Mouse (Mus musculus): ENCODE data around the gene BC049715. TPM values are rescaled to one million over a fixed set of nuclear protein-coding genes. Genes with fewer than 3 reads are reported as not detected.
"Not testable (repeated sequence)": the region's sequence is repeated elsewhere in the genome, so short reads cannot be mapped to it uniquely, and the experiment has no call there.

The BC049715 gene
- total RNA-seq, 4 experiments from 2014 or later, result 2.3 to 4.3 (median 3.3) TPM

DNA sequence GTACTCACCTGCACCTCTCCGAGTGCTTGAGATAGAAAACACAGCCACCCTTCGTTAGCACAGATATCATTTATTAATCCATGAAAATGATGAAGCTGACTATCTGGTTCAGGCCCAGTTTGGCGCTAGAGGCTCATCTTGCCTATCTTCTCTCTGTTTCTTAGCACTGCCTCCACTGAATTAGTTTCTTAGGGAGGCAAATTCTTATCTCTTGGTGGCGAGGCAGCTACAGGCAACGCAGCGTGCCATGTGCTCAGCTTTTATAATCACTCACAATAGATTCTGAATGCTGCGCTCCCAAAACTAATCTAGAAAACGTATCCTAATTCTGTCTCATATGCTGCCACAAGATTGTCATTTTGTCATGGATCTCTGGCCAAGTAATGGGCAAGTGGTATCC lies 21.0 kb downstream of the BC049715 start:
- DNase-seq (ENCODE audit: low spot score in 2 of 2), result no peak

DNA sequence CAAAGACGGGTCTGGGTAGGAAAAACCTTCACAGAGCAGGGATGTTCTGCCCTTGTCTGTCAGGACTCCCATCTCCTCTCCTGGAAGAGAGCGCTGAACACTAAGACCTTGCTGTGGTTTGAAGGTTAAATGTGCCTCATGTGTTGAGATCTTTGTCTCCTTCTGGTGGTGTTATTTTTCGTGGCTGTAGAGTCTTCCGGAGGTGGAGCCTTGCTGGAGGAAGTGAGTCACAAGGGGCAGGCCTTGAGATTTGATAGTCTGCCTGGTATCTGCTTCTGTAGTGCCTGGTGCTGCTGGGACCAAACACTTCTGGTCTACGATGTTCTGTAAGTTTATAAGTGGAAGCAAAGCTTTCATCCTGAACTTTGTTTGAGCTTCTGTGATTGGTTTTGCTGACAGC lies 21.5 kb downstream of the BC049715 start:
- no peak for DNase-seq (ENCODE audit: low spot score in 2 of 2)

DNA sequence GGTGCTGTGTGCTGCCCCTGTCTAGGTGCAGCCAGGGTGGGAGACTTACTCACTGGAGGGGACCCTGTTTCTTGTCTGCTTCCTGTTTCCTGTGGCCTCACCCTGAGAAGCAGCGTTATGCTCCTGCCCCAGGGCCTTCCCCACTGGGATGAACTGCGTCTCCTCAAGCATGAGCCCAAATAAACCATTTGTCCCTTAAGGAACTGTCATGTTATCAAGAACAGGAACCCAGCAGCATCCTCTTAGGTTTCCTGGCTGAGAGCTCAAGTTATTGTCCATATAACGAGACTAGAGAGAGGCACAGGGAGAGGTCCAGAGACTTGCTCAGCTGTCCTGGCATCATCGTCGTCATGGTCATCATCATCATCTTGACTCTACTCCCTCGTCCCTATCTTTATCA lies 22.8 kb downstream of the BC049715 start:
- no peak for DNase-seq (ENCODE audit: low spot score in 2 of 2)

DNA sequence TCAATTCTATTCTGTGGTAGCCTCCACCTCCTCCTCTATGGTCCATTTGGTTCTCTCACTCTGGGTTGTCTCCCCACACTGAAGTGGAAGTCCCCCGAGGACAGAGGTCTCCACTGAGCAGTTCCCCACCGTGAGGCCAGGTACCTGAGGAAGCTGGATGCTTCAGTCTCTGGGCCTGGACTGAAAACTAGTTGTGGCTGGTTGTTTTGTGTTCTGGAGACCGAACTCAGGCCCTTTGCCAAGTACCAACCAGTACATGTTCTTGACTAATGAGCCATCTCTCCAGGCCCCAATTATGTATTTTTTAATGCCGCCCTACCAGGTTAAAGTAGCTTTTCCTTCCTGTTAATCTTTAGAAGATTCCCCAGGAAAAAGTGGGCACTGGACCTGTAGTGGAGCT lies 24.9 kb downstream of the BC049715 start:
- DNase-seq (ENCODE audit: low spot score in 2 of 2), result no peak

DNA sequence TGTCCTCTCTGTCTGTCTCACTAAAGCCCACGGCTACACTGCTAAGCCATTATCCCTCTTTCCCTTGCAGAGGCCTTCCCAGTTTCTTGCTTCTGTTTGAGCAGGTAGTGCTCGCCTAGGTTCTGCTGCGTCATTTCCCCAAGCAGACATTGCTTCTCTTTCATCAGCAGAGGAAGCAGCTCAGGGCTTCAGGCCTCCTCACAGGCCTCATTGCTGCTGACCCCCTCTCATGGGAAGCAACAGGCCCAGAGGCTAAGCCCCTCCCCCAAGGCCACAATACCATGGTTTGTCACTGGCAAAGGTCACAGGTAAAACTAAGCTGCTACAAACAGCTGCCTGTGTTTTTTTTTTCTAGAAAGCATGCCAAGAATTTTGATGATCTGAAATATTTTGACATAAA lies 25.3 kb downstream of the BC049715 start:
- DNase-seq (ENCODE audit: low spot score in 2 of 2), result no peak

DNA sequence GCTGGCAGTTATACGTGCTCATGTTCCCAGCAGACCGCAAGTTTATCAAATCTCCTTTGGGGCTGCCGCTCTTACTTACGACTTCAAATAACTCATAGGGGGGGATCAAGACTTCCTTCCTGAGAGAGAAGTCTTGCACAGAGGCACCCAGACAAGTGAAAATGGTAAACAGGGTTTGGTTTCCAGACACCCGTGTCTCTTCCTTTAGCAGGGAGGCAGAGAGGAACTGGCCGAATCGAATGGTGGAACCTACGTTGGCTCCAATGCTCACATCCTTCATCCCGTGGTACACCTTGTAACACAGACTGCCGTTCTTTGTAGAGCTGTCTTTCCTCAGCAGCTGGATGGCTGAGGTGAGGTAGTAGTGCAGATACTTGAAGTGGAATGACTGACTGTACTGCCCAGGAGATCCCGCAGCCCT lies 26.9 kb downstream of the BC049715 start:
- DNase-seq (ENCODE audit: low spot score in 2 of 2), result no peak

DNA sequence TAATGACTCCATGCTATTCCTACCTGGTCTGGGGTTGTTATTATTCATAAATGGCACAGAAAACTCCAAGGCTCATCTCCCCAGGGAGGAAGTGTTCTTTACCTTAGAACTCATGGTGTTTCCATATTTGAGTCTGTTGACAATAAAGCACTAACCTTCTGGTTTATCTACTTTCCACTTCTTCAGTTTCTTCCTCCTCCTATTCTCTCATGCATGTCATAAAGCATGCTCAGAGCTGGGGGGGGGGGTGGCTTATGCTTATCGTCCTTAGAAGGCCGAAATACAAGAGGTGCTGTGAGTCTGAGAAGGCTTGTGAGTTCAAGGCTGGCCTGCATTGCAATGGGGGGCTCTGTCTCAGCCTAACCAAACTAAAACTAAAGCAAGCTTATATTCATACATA lies 27.8 kb downstream of the BC049715 start:
- DNase-seq (ENCODE audit: low spot score in 2 of 2), result no peak

DNA sequence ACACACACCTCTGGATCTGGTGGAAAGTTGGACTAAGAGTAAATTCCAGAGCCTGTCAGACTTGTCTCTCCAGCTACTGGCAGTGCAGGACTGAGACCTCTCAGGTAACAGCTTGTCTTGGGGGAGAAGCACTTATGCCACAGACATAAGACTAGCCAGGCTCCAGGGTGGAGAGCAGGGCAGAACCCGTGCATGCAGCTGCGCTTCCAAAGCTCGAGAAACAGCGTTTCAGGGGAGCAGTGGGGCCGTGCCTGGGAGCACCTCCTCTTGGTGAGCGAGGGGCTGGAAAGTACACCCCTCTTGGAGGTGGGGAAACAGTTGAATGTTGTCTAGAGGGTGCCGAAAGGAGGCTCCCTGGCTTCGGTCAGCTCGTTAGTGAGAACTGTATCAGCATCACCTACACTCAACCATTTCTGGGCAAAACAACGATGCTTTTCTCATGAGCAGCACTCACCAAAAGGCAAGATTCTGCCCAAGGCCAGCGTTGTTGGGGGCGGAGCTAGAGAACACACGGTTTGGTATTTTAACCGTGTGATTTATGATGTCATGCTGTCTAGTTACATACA lies 28.7 kb downstream of the BC049715 start:
- no peak for DNase-seq (ENCODE audit: low spot score in 2 of 2)

DNA sequence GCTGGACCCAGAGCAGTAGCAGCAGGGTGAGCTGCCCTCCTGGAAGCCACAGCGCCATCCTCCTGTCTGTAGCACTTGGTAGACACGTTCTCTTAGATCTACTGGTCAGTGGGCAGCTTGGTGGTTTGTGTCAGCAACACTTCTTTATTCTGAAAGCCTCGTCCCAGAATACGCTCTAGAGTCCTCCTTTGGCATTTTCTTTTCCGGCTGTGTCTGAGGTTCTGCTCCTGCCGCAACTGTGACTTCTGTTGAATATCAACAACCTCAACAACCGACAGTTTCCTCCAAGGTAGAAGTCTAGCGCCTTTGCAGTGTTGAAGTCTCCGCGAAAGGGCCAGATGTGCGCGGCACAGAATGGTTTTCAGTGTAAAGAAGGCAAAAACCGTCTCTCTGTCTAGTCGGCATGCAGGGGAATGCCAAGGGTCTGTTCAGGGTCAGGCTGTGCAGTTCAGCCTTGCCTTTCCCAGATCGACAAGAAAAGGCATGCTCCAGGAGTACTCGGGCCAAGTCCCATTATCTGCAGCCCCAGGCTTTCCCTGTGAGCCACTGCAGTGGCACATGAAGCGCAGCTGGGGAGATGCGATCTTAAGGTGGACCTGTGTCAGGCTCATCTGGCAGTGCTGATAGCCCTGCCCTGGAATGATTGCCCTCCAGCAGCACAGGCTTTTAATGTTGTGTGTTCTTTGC lies 29.9 kb downstream of the BC049715 start, which contains the start of gene Art4:
TSS of gene Art4 (minus strand) at position 548 of the 687 bp plus-strand sequence.
- DNase-seq (ENCODE audit: low spot score in 2 of 2), result no peak

DNA sequence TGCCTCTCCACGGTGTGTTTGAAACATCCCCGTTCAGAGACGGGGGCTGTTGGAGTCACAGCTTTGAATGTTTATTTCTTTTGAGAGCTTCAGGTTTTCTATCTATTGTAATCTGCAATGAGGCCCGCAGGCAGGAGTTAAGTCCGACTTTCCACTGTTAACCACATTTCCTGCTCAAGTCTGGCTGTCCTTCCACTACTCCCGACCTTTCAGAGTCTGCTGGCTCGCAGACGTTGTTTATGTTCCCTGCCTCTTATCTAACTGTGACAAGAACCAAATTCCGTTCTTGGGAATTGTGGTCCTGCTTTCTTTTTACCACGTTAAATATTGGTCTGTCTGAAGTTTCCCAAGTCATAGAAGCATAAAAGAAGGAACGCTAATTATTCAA lies 30.4 kb downstream of the BC049715 start:
- DNase-seq (ENCODE audit: low spot score in 2 of 2), result no peak

DNA sequence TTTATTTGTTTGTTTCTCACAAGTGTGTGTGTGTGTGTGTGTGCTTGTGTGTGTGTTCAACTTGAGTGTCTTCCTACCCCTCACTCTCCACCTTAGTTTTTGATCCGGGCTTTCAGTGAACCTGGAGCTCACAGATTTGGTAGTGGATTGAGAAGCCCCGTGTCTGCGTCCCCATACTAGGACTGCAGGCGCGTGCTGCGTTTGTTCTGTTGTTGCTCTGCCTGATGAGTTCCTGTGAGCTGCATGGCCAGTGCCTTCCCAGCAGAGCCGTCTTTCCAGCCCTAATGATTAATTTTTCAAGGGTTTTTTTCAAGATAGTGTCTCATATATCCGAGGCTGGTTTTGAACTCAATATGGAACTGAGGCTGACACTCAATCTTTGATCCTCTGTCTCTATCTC lies 31.0 kb downstream of the BC049715 start:
- DNase-seq (ENCODE audit: low spot score in 2 of 2), result no peak

DNA sequence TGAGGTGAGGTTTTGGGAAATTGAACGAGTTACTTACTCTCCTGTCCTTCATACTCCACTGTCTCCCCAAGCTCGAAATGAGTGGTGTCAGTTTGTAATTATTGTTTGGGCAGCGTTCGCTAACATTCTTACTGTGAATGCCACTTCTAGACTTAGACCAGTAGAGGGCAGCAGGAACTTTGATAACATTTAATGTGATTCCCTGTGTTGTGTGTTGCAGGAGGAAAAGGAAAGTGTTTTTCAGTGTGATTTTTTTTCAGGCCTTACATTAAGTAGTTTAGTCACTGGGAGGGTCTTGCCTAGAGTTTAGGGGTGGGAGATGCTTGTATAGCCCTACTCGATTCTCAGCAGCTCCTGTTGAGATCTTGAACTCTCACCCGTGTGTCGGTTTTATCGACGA lies 33.6 kb downstream of the BC049715 start:
- DNase-seq (ENCODE audit: low spot score in 2 of 2), result no peak

DNA sequence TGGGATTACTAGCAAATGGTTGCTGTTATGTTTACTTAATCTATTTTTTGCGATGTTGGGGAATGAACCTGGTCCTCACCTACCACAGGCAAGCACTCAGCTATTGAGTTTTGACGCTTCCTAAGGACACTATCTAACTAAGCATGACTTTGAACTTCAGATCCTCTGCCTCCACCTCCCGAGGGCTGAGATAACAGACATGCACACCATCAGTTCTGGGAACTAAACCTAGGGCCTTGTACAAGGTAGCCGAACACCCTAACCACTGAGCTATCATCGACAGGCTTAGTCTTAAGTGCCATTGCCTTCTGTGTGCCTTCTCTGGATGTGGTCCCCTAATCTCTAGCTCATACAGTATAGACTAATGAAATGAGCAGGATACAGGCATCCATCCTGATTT lies 37.9 kb downstream of the BC049715 start:
- DNase-seq (ENCODE audit: low spot score in 2 of 2), result no peak

DNA sequence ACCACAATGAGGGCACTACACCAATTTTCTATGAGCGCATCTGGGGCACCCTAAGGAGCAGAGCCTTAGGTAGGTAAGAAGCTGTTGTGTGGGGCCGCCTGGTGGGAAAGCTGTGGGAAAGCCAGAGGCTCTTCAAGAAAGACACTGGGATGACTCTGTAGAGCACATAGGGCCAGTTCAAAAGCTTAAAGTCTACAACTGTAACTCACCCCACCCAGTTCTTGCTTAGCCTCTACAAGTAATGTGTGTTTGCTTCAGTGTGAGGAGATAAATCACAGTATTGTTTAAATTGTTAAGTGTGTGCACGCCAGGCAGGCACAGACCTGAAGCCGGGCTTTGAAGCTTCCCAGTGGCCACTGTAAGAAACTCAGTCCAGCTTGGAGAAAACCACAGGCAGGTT lies 38.7 kb downstream of the BC049715 start:
- DNase-seq (ENCODE audit: low spot score in 2 of 2), result no peak

DNA sequence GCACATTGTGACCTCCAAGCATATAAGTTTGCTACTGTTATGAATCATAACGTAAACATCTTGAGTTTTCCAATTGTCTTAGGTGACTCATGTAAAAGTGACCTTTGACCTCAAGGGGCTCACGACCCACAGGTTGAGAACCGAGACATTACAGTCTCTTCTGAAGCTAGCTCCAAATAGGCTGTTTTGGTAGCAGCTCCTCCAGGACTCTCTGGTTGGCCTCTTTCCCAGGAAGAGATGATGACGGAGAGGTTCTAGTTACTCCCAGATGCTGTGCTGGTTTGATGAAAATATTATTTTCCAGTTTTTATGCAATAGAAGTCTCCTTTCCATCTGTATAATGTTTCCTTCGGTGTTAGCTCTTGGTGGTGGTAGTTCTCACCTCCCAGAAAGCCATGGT lies 41.5 kb downstream of the BC049715 start:
- no peak for DNase-seq (ENCODE audit: low spot score in 2 of 2)

DNA sequence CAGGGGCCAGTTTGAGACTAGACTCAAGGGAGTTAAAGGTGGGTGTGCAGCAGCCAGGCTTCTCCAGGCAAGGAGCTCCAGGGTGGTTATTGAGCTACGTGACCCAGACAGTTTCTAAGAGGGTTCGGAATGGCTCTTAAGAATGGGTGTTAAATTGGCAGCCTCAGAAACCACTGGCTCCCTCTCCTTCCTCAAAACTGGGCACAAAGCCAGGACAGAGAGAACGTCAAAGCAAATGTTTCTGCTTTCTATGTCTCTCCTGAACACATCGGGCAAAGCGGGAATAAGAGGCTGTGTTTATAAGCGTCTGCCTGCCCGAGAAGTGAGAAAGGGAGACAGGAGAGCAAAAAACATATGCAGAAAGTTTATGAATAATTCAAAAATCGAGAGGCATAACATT lies 47.2 kb downstream of the BC049715 start:
- no peak for DNase-seq (ENCODE audit: low spot score in 2 of 2)

DNA sequence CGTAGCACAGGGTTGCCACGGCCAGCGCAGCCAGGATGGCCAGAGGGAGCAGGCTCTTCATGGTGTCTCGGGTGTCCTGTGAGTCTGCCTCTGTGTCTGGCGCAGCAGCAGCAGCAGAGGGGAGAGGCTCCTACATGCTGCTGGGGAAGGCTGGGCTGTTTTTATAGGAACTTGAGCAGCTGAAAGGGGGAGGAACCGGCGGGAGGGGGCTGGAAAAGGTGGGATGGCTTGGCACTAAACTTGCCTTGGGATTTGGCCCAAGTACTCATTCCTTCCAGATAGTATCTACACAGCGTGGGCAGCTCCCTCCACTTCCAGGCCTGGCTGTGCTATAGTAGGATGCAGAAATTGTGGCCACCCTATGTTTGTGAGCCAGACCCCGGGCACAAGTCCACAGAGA lies 48.2 kb downstream of the BC049715 start, which contains the start of gene Mgp:
TSS of gene Mgp (minus strand) at position 154 of the 400 bp plus-strand sequence.
- DNase-seq (ENCODE audit: low spot score in 2 of 2), result peak in 1 of 2 experiments; percentile 32

DNA sequence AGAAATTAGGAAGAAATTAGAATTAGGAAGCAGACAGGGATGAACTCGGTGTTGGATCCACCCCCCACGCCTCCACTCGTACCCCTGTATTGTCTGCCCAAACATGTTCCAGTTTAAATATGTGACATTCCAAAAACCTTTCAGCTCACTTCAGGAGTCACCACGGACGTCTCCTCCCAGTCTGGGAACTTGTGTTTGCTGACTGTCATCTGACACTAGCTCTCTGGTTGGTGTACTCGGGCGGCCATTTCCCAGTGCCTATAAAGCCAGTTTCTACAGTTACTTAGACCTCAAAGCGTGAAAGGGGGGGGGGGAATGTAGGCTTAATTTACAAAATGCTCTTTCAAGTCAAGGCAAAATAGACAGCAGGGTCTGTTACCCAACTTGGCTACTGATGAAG lies 54.3 kb downstream of the BC049715 start:
- DNase-seq (ENCODE audit: low spot score in 2 of 2), result no peak

DNA sequence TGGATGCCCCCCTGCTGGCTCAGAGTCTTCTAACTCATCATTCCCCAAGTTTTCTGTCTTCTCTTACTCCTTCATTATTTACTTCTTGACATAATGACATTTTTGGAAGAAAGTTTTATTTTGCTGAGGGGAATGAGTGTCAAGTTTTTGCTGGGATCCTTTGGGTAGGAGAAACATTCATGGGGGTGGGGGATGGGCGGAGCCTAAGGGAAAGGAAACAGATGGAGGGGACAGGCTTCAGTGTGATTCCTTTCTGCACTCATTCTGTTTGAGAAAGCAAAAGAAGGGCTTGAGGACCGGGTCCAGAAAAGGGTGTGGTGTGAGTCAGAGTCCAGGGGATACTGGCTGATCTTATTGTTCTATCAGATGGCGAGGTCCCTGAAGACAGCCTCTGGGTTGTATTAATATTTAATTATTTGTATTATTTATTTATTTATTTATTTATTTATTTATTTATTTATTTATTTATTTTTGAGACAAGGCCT lies 56.0 kb downstream of the BC049715 start:
- no peak for DNase-seq (ENCODE audit: low spot score in 2 of 2)

DNA sequence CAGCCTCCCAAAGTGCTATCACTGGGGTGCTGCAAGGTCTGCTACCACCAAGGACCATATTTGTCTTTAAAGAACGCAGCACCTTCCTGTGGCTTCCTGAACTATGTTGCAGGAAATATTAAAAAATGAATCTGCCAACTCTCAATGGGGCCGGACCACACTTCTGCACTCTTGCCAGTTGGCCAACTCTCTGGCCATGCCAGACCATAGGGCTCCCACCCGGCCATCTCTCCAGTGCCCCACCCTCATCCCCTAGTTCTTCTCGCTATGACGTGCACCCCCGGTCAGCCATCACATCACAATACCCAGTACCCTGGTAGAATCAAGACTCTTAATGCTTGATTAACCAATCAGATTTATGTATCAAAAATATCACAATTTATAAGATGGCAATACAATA lies 56.5 kb downstream of the BC049715 start:
- no peak for DNase-seq (ENCODE audit: low spot score in 2 of 2)

DNA sequence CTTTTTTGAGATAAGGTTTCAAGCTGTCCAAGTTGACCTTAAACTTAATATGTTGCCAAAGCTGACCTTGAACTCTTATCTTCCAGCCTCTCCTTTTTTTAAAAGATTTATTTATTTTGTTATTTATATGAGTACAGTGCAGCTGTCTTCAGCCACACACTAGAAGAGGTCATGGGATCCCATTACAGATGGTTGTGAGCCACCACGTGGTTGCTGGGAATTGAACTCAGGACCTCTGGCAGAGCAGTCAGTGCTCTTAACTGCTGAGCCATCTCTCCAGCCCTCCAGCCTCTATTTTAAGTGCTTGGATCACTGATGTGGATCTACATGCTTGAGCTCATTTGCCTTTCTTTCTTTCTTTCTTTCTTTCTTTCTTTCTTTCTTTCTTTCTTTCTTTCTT lies 57.3 kb downstream of the BC049715 start:
- DNase-seq (ENCODE audit: low spot score in 2 of 2), result not testable (repeated sequence)

DNA sequence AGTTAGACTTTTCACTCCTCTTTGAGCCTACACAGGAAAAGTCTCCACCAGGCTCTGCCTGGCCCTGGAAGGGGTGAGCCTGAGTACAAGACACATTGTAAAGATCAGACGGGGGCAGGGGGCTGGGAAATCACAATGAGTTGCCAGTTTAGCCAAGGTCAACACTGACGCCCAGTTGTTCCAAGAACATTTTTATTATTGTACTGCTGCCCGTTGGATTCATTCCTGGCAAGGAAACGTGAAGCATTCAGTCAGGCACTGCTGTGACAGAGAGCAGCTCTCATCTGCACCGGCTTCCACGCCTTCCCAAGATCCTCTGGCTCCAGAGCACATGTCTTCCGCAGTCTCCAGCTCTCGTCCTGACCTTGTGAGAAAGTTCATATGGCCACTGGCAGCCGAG lies 60.4 kb downstream of the BC049715 start:
- DNase-seq (ENCODE audit: low spot score in 2 of 2), result no peak

DNA sequence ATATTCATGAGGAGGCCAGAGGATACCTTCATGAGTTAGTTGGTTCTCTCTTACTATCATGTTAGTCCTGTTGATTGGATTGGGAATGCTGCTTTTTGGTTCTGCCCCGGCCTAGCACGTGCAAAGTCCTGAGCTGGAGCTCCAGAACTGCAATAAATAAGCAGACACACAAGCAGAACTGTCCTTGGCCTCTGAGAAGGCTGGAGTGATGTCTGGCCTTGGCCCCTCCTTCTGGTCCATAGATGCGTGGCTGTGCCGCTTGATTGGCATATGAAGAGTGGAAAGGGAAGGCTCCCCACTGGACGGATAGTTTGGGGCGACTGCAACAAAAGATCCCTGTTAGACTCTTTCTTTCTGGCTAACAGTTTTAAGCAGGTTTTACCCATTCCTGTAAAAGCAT lies 61.6 kb downstream of the BC049715 start:
- DNase-seq (ENCODE audit: low spot score in 2 of 2), result no peak
